Mouse (Mus musculus): ENCODE measurements around the gene 1700013G24Rik. TPM values are rescaled to one million over a fixed set of nuclear protein-coding genes. Genes with fewer than 3 reads are reported as not detected.

1700013G24Rik gene
- polyA plus RNA-seq, 1 experiment from 2014 or later: not detected

Other genes starting within 250 kb of the 1700013G24Rik start
- 0.79 and 0.99 TPM in 2 replicates for gene Wnt4, start 175.8 kb upstream of the 1700013G24Rik start, polyA plus RNA-seq (2016; fragmentation: Nextera tagmentation; extraction: Ambion mirVana)
- gene Cdc42, start 95.6 kb upstream of the 1700013G24Rik start, polyA plus RNA-seq (2016; fragmentation: Nextera tagmentation; extraction: Ambion mirVana): 605 and 627 TPM in 2 replicates
- not detected in 2 replicates for gene Cela3a, start 43.5 kb upstream of the 1700013G24Rik start, polyA plus RNA-seq (2016; fragmentation: Nextera tagmentation; extraction: Ambion mirVana)
- not detected in 2 replicates for gene Cela3b, start 22.7 kb upstream of the 1700013G24Rik start, polyA plus RNA-seq (2016; fragmentation: Nextera tagmentation; extraction: Ambion mirVana)
- gene Hspg2, start 15.5 kb downstream of the 1700013G24Rik start, polyA plus RNA-seq (2016; fragmentation: Nextera tagmentation; extraction: Ambion mirVana): 11.6 and 15.3 TPM in 2 replicates
- not detected in 2 replicates for gene Ldlrad2, start 121.3 kb downstream of the 1700013G24Rik start, polyA plus RNA-seq (2016; fragmentation: Nextera tagmentation; extraction: Ambion mirVana)
- 72.4 and 72.9 TPM in 2 replicates for gene Usp48, start 140.5 kb downstream of the 1700013G24Rik start, polyA plus RNA-seq (2016; fragmentation: Nextera tagmentation; extraction: Ambion mirVana)
- gene Rap1gap, start 211.4 kb downstream of the 1700013G24Rik start, polyA plus RNA-seq (2016; fragmentation: Nextera tagmentation; extraction: Ambion mirVana): 4.5 and 6.0 TPM in 2 replicates

Data from midbrain, embryonic 10.5 days (tissue).